Mouse (Mus musculus): ENCODE measurements around the gene Hbb-bh1. TPM values are rescaled to one million over a fixed set of nuclear protein-coding genes. Genes with fewer than 3 reads are reported as not detected.
"Not testable (repeated sequence)": the region's sequence is repeated elsewhere in the genome, so short reads cannot be mapped to it uniquely, and the experiment has no call there.

Hbb-bh1 gene
- not detected for total RNA-seq (2021)
- long read RNA-seq, result 0 reads

- no peak for DNase-seq (ENCODE audit: low spot score in 2 of 2)
Observed at GRCm38 (mm10) chr7:103843034-103843433, at the start of gene Hbb-bh1. Gene Hbb-bh1 (minus strand): TSS chr7:103843164.

- DNase-seq (ENCODE audit: low spot score in 2 of 2), result no peak
Observed at GRCm38 (mm10) chr7:103886152-103886551, 43.2 kb upstream of the Hbb-bh1 start, which contains the start of gene Olfr66. Gene Olfr66 (minus strand): TSS chr7:103886252.

GRCm38 (mm10) chr7:103877093-103877492, 34.1 kb upstream of the Hbb-bh1 start:
- no peak for DNase-seq (ENCODE audit: low spot score in 2 of 2)

GRCm38 (mm10) chr7:103874451-103874850, 31.5 kb upstream of the Hbb-bh1 start:
- DNase-seq (ENCODE audit: low spot score in 2 of 2), result no peak

- DNase-seq (ENCODE audit: low spot score in 2 of 2), result no peak
Observed at GRCm38 (mm10) chr7:103873064-103873463, 30.1 kb upstream of the Hbb-bh1 start.

GRCm38 (mm10) chr7:103870667-103871066, 27.7 kb upstream of the Hbb-bh1 start:
- DNase-seq (ENCODE audit: low spot score in 2 of 2), result no peak

- DNase-seq (ENCODE audit: low spot score in 2 of 2), result no peak
Observed at GRCm38 (mm10) chr7:103865716-103866115, 22.8 kb upstream of the Hbb-bh1 start.

GRCm38 (mm10) chr7:103861531-103861930, 18.6 kb upstream of the Hbb-bh1 start:
- no peak for DNase-seq (ENCODE audit: low spot score in 2 of 2)

- DNase-seq (ENCODE audit: low spot score in 2 of 2), result no peak
Observed at GRCm38 (mm10) chr7:103860855-103861254, 17.9 kb upstream of the Hbb-bh1 start.

GRCm38 (mm10) chr7:103859076-103859475, 16.1 kb upstream of the Hbb-bh1 start:
- DNase-seq (ENCODE audit: low spot score in 2 of 2), result no peak

- DNase-seq (ENCODE audit: low spot score in 2 of 2), result no peak
Observed at GRCm38 (mm10) chr7:103854669-103855068, 11.7 kb upstream of the Hbb-bh1 start.

- no peak for DNase-seq (ENCODE audit: low spot score in 2 of 2)
Observed at GRCm38 (mm10) chr7:103853090-103853489, 10.1 kb upstream of the Hbb-bh1 start, which contains the start of gene Hbb-y. Gene Hbb-y (minus strand): TSS chr7:103853216.

GRCm38 (mm10) chr7:103844525-103845325, 1.8 kb upstream of the Hbb-bh1 start:
- no peak for DNase-seq (ENCODE audit: low spot score in 2 of 2)

- DNase-seq (ENCODE audit: low spot score in 2 of 2), result no peak
Observed at GRCm38 (mm10) chr7:103840268-103840667, 2.7 kb downstream of the Hbb-bh1 start, which contains the start of gene Hbb-bh2. Gene Hbb-bh2 (minus strand): TSS chr7:103840520.

GRCm38 (mm10) chr7:103827808-103828207, 15.2 kb downstream of the Hbb-bh1 start, which contains the start of gene Hbb-bs:
Gene Hbb-bs (minus strand): TSS chr7:103828096.
- no peak for DNase-seq (ENCODE audit: low spot score in 2 of 2)

GRCm38 (mm10) chr7:103827139-103827538, 15.8 kb downstream of the Hbb-bh1 start:
- not testable (repeated sequence) for DNase-seq (ENCODE audit: low spot score in 2 of 2)

GRCm38 (mm10) chr7:103826255-103826887, 16.6 kb downstream of the Hbb-bh1 start:
- DNase-seq (ENCODE audit: low spot score in 2 of 2), result no peak

GRCm38 (mm10) chr7:103825536-103826254, 17.3 kb downstream of the Hbb-bh1 start:
- DNase-seq (ENCODE audit: low spot score in 2 of 2), result no peak

GRCm38 (mm10) chr7:103824597-103824996, 18.4 kb downstream of the Hbb-bh1 start:
- DNase-seq (ENCODE audit: low spot score in 2 of 2), result no peak

- DNase-seq (ENCODE audit: low spot score in 2 of 2), result not testable (repeated sequence)
Observed at GRCm38 (mm10) chr7:103815085-103815484, 27.9 kb downstream of the Hbb-bh1 start.

- no peak for DNase-seq (ENCODE audit: low spot score in 2 of 2)
Observed at GRCm38 (mm10) chr7:103813766-103814165, 29.2 kb downstream of the Hbb-bh1 start, which contains the start of gene Hbb-bt. Gene Hbb-bt (minus strand): TSS chr7:103813996.

Data from layer of hippocampus, postnatal 10 days (tissue).